Mouse (Mus musculus) kidney, embryonic 15.5 days (tissue): ENCODE data around the gene Reep6. TPM values are rescaled to one million over a fixed set of nuclear protein-coding genes. Genes with fewer than 3 reads are reported as not detected.
A peak's percentile ranks its signal among the peaks of the same experiment; 100 is the strongest.

Experiments
- ATAC-seq: fragments of 200-750 bp; cut with Nextera tagmentation; replicated peaks from 2 replicates; pipeline ENCODE4 v1.8.0; 2017; ENCODE audit warnings: moderate TSS enrichment; ENCODE audit not compliant: low FRiP score
- H3K27ac ChIP-seq: fragments of 300-500 bp; sonication (generic); 2 replicates; pipeline ENCODE4 v1.5.1; 2015; ENCODE audit warnings: mild to moderate bottlenecking, inconsistent platforms
- H3K27me3 ChIP-seq: fragments of 300-500 bp; sonication (generic); 2 replicates; pipeline ENCODE4 v1.6.1; 2015; ENCODE audit warnings: inconsistent platforms
- H3K36me3 ChIP-seq: fragments of 300-500 bp; sonication (generic); 2 replicates; pipeline ENCODE4 v1.6.1; 2015; ENCODE audit warnings: inconsistent platforms
- H3K4me1 ChIP-seq: fragments of 300-500 bp; sonication (generic); 2 replicates; pipeline ENCODE4 v1.6.1; 2015; ENCODE audit warnings: inconsistent platforms
- H3K4me2 ChIP-seq: fragments of 300-500 bp; sonication (generic); 2 replicates; pipeline ENCODE4 v1.6.1; 2015; ENCODE audit warnings: moderate library complexity, mild to moderate bottlenecking, inconsistent platforms
- H3K4me3 ChIP-seq: fragments of 300-500 bp; sonication (generic); replicated peaks from 2 replicates; pipeline ENCODE4 v1.5.1; 2015; ENCODE audit warnings: mild to moderate bottlenecking, inconsistent platforms
- H3K9ac ChIP-seq: fragments of 300-500 bp; sonication (generic); 2 replicates; pipeline ENCODE4 v1.6.1; 2015; ENCODE audit warnings: mild to moderate bottlenecking, inconsistent platforms
- H3K9me3 ChIP-seq: fragments of 300-500 bp; sonication (generic); replicated peaks from 2 replicates; pipeline ENCODE4 v1.6.1; 2016; ENCODE audit warnings: inconsistent platforms
- WGBS: fragments of 180-500 bp; shearing (Covaris S2); methylation state at CpG from one replicate; pipeline ENCODE4 v1.1.7; 2015; ENCODE audit warnings: mixed read lengths; 5-methylcytosine and 5-hydroxymethylcytosine counted together
- polyA plus RNA-seq: library from polyadenylated mRNA; unstranded; fragments of >200 nt; fragmentation: Nextera tagmentation; extraction: Ambion mirVana; gene quantifications from 2 replicates; pipeline ENCODE4 v1.2.1, GENCODE M21; 2015

Gene Reep6
- polyA plus RNA-seq, 1 experiment from 2014 or later = 10.5 TPM

- Histone ChIP-seq H3K27ac (0 out of 2 replicates have a peak overlapping the region, but pooled peaks have one; percentile 52), H3K4me3 (peak overlapping the region; percentile 58), H3K9me3 (no peaks in the 10 kb centered on the region), H3K4me2 (peak overlapping the region; percentile 92), H3K36me3 (peaks cover 17% of the 10 kb centered on the region; the same call in 1 of the 2 replicates), H3K4me1 (peaks cover 51% of the 10 kb centered on the region), H3K9ac (no peak overlapping the region), H3K27me3 (peaks cover 10% of the 10 kb centered on the region)
- ATAC-seq = no peak
- WGBS = 94% methylated on average over 21 of the region's 21 CpGs
Measured at GRCm38 (mm10) chr10:80321670-80322581, 7.8 kb upstream of the Reep6 start.

GRCm38 (mm10) chr10:80322811-80323211 lies 6.9 kb upstream of the Reep6 start:
- Histone ChIP-seq H3K9me3 (no peaks in the 10 kb centered on the region), H3K27me3 (peaks cover 1% of the 10 kb centered on the region), H3K27ac (0 out of 2 replicates have a peak overlapping the region, but pooled peaks have one; percentile 52), H3K4me1 (peaks cover 51% of the 10 kb centered on the region), H3K4me3 (peak overlapping the region; percentile 58), H3K36me3 (peaks cover 15% of the 10 kb centered on the region; the same call in 1 of the 2 replicates), H3K9ac (peak overlapping the region; percentile 54), H3K4me2 (peak overlapping the region; percentile 92)
- WGBS = 3% methylated on average over 28 of the region's 28 CpGs
- ATAC-seq = peak; percentile 4; the same call in 1 of the 2 replicates

- peak; percentile 37 for ATAC-seq
- Histone ChIP-seq H3K9ac (peak overlapping the region; percentile 54), H3K4me1 (peaks cover 51% of the 10 kb centered on the region), H3K4me2 (peak overlapping the region; percentile 92), H3K9me3 (no peaks in the 10 kb centered on the region), H3K36me3 (peaks cover 8% of the 10 kb centered on the region; the same call in 1 of the 2 replicates), H3K27ac (peak overlapping the region; percentile 52; the same call in 1 of the 2 replicates), H3K4me3 (peak overlapping the region; percentile 58), H3K27me3 (no peaks in the 10 kb centered on the region)
- WGBS = 3% methylated on average over 41 of the region's 46 CpGs
Measured at GRCm38 (mm10) chr10:80323261-80324119, 6.3 kb upstream of the Reep6 start.

GRCm38 (mm10) chr10:80324120-80325037 lies 5.4 kb upstream of the Reep6 start:
- ATAC-seq = no peak
- WGBS = 76% methylated on average over 17 of the region's 17 CpGs
- Histone ChIP-seq H3K36me3 (no peaks in the 10 kb centered on the region), H3K4me1 (peaks cover 51% of the 10 kb centered on the region), H3K4me2 (peak overlapping the region; percentile 92), H3K27me3 (no peaks in the 10 kb centered on the region), H3K27ac (0 out of 2 replicates have a peak overlapping the region, but pooled peaks have one; percentile 52), H3K9me3 (no peaks in the 10 kb centered on the region), H3K9ac (no peak overlapping the region), H3K4me3 (peak overlapping the region; percentile 58)

DNA sequence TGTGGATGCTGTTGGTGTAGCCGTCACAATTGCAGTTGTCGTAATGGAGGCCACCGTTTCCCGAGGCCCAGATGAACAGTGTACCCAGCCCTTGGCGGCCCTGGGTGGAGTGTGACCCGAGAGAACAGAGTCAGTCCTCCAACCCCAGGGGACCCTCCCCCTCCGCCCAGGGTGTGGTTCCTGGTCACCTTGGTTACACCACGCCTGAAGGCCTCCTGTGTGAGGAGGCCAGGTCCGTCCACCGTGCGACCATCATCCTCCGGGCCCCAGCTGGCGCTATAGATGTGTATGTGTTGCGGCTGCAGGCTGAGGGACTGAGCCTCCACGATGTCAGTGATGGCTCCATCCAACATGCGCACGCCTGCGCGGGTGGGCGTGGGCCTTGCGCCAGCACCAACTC lies 4.7 kb upstream of the Reep6 start:
- H3K27ac ChIP-seq = no peak overlapping the region
- no peak overlapping the region for H3K4me2 ChIP-seq
- H3K27me3 ChIP-seq = no peaks in the 10 kb centered on the region
- H3K4me3 ChIP-seq = no peak overlapping the region
- H3K4me1 ChIP-seq = peaks cover 52% of the 10 kb centered on the region
- H3K36me3 ChIP-seq = no peaks in the 10 kb centered on the region
- H3K9ac ChIP-seq = no peak overlapping the region
- 81% methylated on average over 21 of the region's 21 CpGs for WGBS
- H3K9me3 ChIP-seq = no peaks in the 10 kb centered on the region
- ATAC-seq = no peak

DNA sequence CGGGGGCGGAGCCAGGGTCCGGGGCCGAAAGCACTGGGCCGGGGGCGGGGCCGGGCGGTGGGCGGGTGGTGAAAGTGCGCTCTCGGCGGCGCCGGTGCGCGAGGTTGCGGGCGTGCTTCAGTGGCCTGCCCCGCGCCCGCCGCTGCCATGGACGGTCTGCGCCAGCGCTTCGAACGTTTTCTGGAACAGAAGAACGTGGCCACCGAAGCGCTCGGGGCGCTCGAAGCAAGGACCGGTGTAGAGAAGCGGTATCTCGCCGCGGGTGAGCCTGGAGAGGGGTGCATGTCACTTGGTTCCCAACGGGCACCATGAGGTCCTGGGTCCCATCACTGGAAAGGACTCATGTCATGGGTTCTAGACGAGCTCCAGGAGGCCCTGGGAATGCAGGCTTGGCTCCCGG lies 331 bp downstream of the Reep6 start:
- peak overlapping the region; percentile 89 for H3K4me2 ChIP-seq
- peaks cover 24% of the 10 kb centered on the region for H3K27me3 ChIP-seq
- 1% methylated on average over 41 of the region's 41 CpGs for WGBS
- H3K9ac ChIP-seq = peak overlapping the region; percentile 47
- peaks cover 28% of the 10 kb centered on the region for H3K4me1 ChIP-seq
- ATAC-seq = no peak
- no peak overlapping the region for H3K27ac ChIP-seq
- H3K9me3 ChIP-seq = no peaks in the 10 kb centered on the region
- no peaks in the 10 kb centered on the region for H3K36me3 ChIP-seq
- H3K4me3 ChIP-seq = peak overlapping the region; percentile 54

- Histone ChIP-seq H3K4me1 (peaks cover 26% of the 10 kb centered on the region), H3K27me3 (peaks cover 24% of the 10 kb centered on the region), H3K27ac (no peak overlapping the region), H3K9me3 (no peaks in the 10 kb centered on the region), H3K4me3 (peak overlapping the region; percentile 54; the same call in 1 of the 2 replicates), H3K36me3 (no peaks in the 10 kb centered on the region), H3K9ac (no peak overlapping the region; the same call in 1 of the 2 replicates), H3K4me2 (peak overlapping the region; percentile 89)
- no peak for ATAC-seq
- 73% methylated on average over 2 of the region's 2 CpGs for WGBS
Measured at GRCm38 (mm10) chr10:80330888-80331287, 1.1 kb downstream of the Reep6 start.

DNA sequence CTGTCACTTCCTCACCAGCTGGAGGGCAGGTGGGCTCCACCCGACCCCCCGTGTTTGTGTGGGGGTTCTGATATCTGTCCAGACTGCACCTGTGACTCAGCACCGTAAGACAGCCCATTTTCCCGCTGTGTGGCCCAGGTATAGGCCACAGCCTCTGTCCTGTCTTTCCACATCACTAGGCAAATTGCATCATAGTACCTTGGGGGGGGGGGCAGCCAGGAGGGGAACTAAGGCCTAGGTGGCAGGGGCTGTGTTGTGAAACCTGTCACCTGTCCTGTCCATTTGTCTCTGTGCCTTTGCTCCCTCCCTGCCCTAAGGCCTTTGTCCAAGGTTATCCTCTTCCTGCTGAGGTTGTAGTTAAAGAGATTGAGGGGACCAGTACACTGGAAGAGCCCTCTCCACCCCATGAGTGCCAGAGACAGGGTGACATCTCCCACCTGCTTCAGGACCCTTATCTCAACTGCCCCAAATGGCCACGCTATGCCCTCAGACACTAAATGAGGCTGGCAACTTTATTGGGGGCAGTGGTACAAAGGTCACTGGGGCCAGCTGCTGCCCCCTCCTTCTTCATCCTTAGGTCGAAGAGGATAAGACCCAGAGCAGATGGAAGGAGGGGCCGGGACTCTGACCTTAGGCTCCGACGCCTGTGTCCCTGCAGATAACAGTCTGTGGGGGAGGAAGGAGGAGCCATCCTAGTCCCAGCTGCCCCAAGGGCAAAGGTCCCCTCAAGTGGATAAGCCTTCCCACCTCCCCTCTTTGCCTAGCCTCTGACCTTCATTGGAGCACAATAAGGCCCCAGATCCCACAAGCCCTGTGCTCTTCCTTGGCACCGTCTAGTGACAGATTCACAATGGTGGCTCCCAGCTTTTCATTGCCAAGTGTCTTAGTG lies 2.1 kb downstream of the Reep6 start:
- H3K27me3 ChIP-seq = peaks cover 24% of the 10 kb centered on the region
- no peaks in the 10 kb centered on the region for H3K9me3 ChIP-seq
- H3K4me3 ChIP-seq = no peak overlapping the region
- WGBS = 58% methylated on average over 10 of the region's 10 CpGs
- no peak overlapping the region for H3K9ac ChIP-seq
- no peaks in the 10 kb centered on the region for H3K36me3 ChIP-seq
- ATAC-seq = no peak
- H3K4me1 ChIP-seq = peaks cover 26% of the 10 kb centered on the region
- no peak overlapping the region for H3K4me2 ChIP-seq
- no peak overlapping the region for H3K27ac ChIP-seq

GRCm38 (mm10) chr10:80332525-80332989 lies 2.8 kb downstream of the Reep6 start:
- H3K4me3 ChIP-seq = no peak overlapping the region
- H3K9me3 ChIP-seq = no peaks in the 10 kb centered on the region
- ATAC-seq = no peak
- WGBS = 82% methylated on average over 5 of the region's 5 CpGs
- no peaks in the 10 kb centered on the region for H3K36me3 ChIP-seq
- peaks cover 24% of the 10 kb centered on the region for H3K27me3 ChIP-seq
- H3K9ac ChIP-seq = no peak overlapping the region
- peaks cover 26% of the 10 kb centered on the region for H3K4me1 ChIP-seq
- no peak overlapping the region for H3K27ac ChIP-seq
- no peak overlapping the region for H3K4me2 ChIP-seq

GRCm38 (mm10) chr10:80336263-80336662 lies 6.5 kb downstream of the Reep6 start:
- no peak for ATAC-seq
- Histone ChIP-seq H3K9ac (no peak overlapping the region), H3K27me3 (peaks cover 35% of the 10 kb centered on the region), H3K4me3 (no peak overlapping the region), H3K4me2 (no peak overlapping the region), H3K4me1 (peaks cover 10% of the 10 kb centered on the region), H3K27ac (no peak overlapping the region), H3K9me3 (no peaks in the 10 kb centered on the region), H3K36me3 (no peaks in the 10 kb centered on the region)
- WGBS = 83% methylated on average over 12 of the region's 12 CpGs
